Mouse (Mus musculus) intestine, embryonic 14.5 days (tissue): Measurements from ENCODE around the gene Spag17. TPM values are rescaled to one million over a fixed set of nuclear protein-coding genes. Genes with fewer than 3 reads are reported as not detected.
A peak's percentile ranks its signal among the peaks of the same experiment; 100 is the strongest.

ENCODE experiments used
- ATAC-seq: fragments of 200-750 bp; cut with Nextera tagmentation; replicated peaks from 2 replicates; pipeline ENCODE4 v1.8.0; 2017; ENCODE audit warnings: low read depth, moderate number of reproducible peaks, moderate TSS enrichment, moderate library complexity; ENCODE audit not compliant: low FRiP score, low TSS enrichment
- DNase-seq: peaks from one replicate; pipeline ENCODE4 v3.0.0-alpha.2; 2018; ENCODE audit warnings: low spot score
- H3K27ac ChIP-seq: fragments of 300-500 bp; sonication (generic); 2 replicates; pipeline ENCODE4 v1.5.1; 2014; ENCODE audit warnings: low read depth, mild to moderate bottlenecking, control low read depth
- H3K27me3 ChIP-seq: fragments of 300-500 bp; sonication (generic); replicated peaks from 2 replicates; pipeline ENCODE4 v1.6.1; 2014; ENCODE audit warnings: low read length, control low read depth; ENCODE audit not compliant: control insufficient read depth, insufficient read depth
- H3K36me3 ChIP-seq: fragments of 300-500 bp; sonication (generic); 2 replicates; pipeline ENCODE4 v1.6.1; 2014; ENCODE audit warnings: low read length, control low read depth; ENCODE audit not compliant: control insufficient read depth, insufficient read depth
- H3K4me1 ChIP-seq: fragments of 300-500 bp; sonication (generic); replicated peaks from 2 replicates; pipeline ENCODE4 v1.6.1; 2014; ENCODE audit warnings: low read length, control low read depth, mixed read lengths; ENCODE audit not compliant: control insufficient read depth, insufficient read depth
- H3K4me2 ChIP-seq: fragments of 300-500 bp; sonication (generic); 2 replicates; pipeline ENCODE4 v1.6.1; 2014; ENCODE audit warnings: low read length
- H3K4me3 ChIP-seq: fragments of 300-500 bp; sonication (generic); 2 replicates; pipeline ENCODE4 v1.5.1; 2014; ENCODE audit warnings: low read depth, low read length, control low read depth, mixed read lengths
- H3K9ac ChIP-seq: fragments of 300-500 bp; sonication (generic); 2 replicates; pipeline ENCODE4 v1.6.1; 2014; ENCODE audit warnings: mild to moderate bottlenecking, low read length
- H3K9me3 ChIP-seq: fragments of 300-500 bp; sonication (generic); 2 replicates; pipeline ENCODE4 v1.6.1; 2016; ENCODE audit warnings: low read length, control low read depth; ENCODE audit not compliant: control insufficient read depth
- WGBS: fragments of 180-500 bp; shearing (Covaris S2); extraction: QIAGEN DNeasy Blood & Tissue Kit; methylation state at CpG from one replicate; pipeline ENCODE4 v1.1.7; 2014; 5-methylcytosine and 5-hydroxymethylcytosine counted together
- polyA plus RNA-seq: library from polyadenylated mRNA; unstranded; fragments of >200 nt; fragmentation: Nextera tagmentation; extraction: Ambion mirVana; gene quantifications from 2 replicates; pipeline ENCODE4 v1.2.1, GENCODE M21; 2014

Spag17 gene
- polyA plus RNA-seq, 1 experiment from 2014 or later: 0.19 TPM

- Histone ChIP-seq H3K9ac (no peak overlapping the region), H3K4me3 (no peak overlapping the region), H3K36me3 (peaks cover 18% of the 10 kb centered on the region), H3K4me2 (no peak overlapping the region), H3K27me3 (no peaks in the 10 kb centered on the region), H3K27ac (no peak overlapping the region), H3K4me1 (peaks cover 8% of the 10 kb centered on the region), H3K9me3 (no peaks in the 10 kb centered on the region)
- DNase-seq (no peak), ATAC-seq (no peak)
- WGBS: 86% methylated on average over 2 of the region's 2 CpGs
These were observed 278.4 kb downstream of the Spag17 start for GRCm38 (mm10) chr3:100163556-100163955.

DNA sequence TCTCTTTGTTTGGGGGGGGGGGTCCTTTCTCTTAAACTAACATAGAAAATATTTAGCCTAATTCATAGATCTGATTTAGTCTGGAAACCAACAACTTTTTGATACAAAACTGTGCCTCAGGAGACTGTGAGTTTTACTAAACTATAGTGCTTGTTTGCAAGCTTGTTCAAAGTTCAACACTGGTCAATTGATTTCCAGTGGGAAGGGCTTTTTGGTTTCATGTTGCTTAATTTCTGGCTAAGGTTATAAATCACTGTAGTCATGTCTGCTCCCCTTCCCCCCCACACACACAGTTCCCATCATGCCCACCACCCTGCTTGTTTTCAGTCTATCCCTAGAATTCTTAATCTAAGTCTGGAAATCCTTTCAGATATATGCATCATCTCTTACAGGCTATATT is 279.8 kb downstream of the Spag17 start:
- no peak overlapping the region for H3K27ac ChIP-seq
- no peak overlapping the region for H3K4me3 ChIP-seq
- ATAC-seq (no peak), DNase-seq (no peak)
- no peaks in the 10 kb centered on the region for H3K9me3 ChIP-seq
- H3K9ac ChIP-seq: no peak overlapping the region
- peaks cover 8% of the 10 kb centered on the region for H3K4me1 ChIP-seq
- no peak overlapping the region for H3K4me2 ChIP-seq
- H3K36me3 ChIP-seq: peaks cover 6% of the 10 kb centered on the region; the same call in 1 of the 2 replicates
- H3K27me3 ChIP-seq: no peaks in the 10 kb centered on the region

DNA sequence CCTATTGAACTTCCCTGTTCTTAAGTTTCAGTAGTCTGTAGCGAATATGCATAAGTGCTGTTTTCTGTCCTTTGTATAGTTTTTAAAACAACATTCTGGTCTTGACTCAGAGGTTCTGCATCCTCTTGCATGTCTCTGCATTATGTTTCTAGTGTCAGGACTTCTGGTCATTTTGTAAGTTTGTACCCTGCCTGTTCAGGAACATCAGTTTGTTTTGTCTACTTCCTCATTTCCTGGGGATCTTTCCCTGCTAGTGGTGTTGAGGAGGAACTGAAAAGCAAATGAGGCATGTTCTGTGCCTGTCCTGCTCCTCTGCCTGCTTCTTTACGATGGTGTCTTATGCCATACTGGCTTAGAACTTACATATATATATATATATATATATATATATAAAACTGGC is 290.8 kb downstream of the Spag17 start:
- H3K9ac ChIP-seq: no peak overlapping the region
- ATAC-seq: no peak
- WGBS: 80% methylated on average over 2 of the region's 2 CpGs
- H3K9me3 ChIP-seq: no peaks in the 10 kb centered on the region
- no peaks in the 10 kb centered on the region for H3K27me3 ChIP-seq
- H3K36me3 ChIP-seq: peaks cover 62% of the 10 kb centered on the region
- no peaks in the 10 kb centered on the region for H3K4me1 ChIP-seq
- no peak overlapping the region for H3K4me2 ChIP-seq
- no peak overlapping the region for H3K27ac ChIP-seq
- no peak for DNase-seq
- H3K4me3 ChIP-seq: no peak overlapping the region

- no peak overlapping the region for H3K4me3 ChIP-seq
- H3K9ac ChIP-seq: no peak overlapping the region
- ATAC-seq: no peak
- peaks cover 51% of the 10 kb centered on the region for H3K36me3 ChIP-seq
- H3K27me3 ChIP-seq: no peaks in the 10 kb centered on the region
- no peaks in the 10 kb centered on the region for H3K9me3 ChIP-seq
- H3K4me1 ChIP-seq: no peaks in the 10 kb centered on the region
- no peak overlapping the region for H3K27ac ChIP-seq
- DNase-seq: no peak
- no peak overlapping the region for H3K4me2 ChIP-seq
- WGBS: 66% methylated on average over 3 of the region's 3 CpGs
These were observed 295.3 kb downstream of the Spag17 start for GRCm38 (mm10) chr3:100180471-100180870.

DNA sequence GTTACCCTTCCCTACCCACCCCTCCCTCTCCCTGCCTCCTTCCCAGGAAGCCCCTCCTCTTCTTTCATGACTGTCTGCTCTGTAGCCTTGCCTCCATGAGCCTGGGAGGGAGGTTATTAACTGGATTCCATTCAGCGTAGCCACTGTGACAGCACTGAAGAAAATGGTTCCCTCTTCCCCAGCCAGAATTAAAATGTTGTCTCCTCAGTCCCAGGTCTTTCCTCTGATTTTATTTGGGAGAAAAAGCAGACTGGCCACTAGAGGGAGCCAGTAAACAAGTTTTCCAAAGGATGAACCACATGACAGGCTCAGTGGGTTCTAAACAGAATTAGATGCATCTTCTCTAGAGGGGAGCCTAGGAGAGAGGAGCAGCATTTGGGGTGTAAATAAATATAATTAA is 304.2 kb downstream of the Spag17 start:
- Histone ChIP-seq H3K4me2 (no peak overlapping the region), H3K27me3 (no peaks in the 10 kb centered on the region), H3K36me3 (peaks cover 27% of the 10 kb centered on the region), H3K4me1 (no peaks in the 10 kb centered on the region), H3K9me3 (no peaks in the 10 kb centered on the region), H3K4me3 (no peak overlapping the region), H3K9ac (no peak overlapping the region), H3K27ac (no peak overlapping the region)
- WGBS: 26% methylated on average over 1 of the region's 1 CpGs
- ATAC-seq (peak; percentile 66; the same call in 1 of the 2 replicates), DNase-seq (peak; percentile 63)

DNA sequence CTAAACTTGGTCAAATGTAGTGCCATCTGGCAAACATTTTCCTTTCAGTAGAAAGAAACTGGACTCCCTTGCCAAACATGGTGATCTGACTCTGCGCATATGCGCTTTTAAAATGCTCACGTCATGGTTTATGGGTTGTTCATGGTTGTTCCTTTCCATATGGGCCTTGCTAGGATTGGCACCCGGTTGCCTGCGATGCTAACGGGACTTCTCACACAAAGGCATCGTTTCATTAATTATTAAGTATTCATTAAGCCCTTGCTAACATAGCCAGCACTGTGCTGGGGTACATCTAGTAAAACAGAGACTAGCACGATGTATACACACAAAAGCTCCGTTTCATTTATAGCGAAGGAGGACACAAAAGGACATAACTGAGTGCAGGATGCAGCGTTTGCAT is 304.7 kb downstream of the Spag17 start:
- ATAC-seq (no peak), DNase-seq (no peak)
- H3K4me2 ChIP-seq: no peak overlapping the region
- peaks cover 28% of the 10 kb centered on the region for H3K36me3 ChIP-seq
- H3K9ac ChIP-seq: no peak overlapping the region
- H3K27ac ChIP-seq: no peak overlapping the region
- H3K4me3 ChIP-seq: no peak overlapping the region
- 84% methylated on average over 11 of the region's 11 CpGs for WGBS
- H3K9me3 ChIP-seq: no peaks in the 10 kb centered on the region
- no peaks in the 10 kb centered on the region for H3K4me1 ChIP-seq
- H3K27me3 ChIP-seq: no peaks in the 10 kb centered on the region
